Mouse (Mus musculus): ENCODE measurements at regions not wholly inside any gene's neighbourhood (a gene's known extent, or its start where the extent isn't known, plus 50 kb on each side); places are given as distances from the start of the nearest gene placed in this dataset.

DNA sequence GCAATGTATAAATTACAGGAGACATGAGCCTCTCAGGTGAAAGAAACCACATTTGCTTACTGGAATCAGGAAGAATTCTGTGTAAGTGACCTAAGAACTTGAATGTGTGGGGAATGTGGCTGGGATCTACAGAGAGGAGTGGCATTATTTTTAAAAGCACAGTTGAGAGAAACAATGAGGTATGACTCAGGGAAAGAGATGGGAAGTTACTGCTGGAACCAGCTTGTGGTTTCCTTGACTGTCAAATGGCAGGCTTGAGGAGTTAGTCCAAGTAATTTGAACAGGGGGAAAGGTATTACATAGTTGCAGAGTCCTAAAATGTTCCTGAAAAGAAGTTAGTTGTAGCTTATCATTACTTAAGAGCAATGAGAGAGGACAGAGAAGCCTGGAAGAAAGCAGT lies 1972.9 kb downstream of the 9330182O14Rik start:
- TF ChIP-seq CTCF (IDR thresholded peaks at IDR 0.05; ENCODE audit: low read depth) (no peak), EP300 (IDR thresholded peaks at IDR 0.05; ENCODE audit: low read depth) (no peak)

All from liver, postnatal 0 days (tissue).